ENCODE assay signal across 12 mouse cellular contexts in genomic region chr7:68318006-68318788, GRCm38 (mm10). TPM values are rescaled to one million over a fixed set of nuclear protein-coding genes. Genes with fewer than 3 reads are reported as not detected.
A peak's percentile ranks its signal among the peaks of the same experiment; 100 is the strongest.
DNase-seq lines count a peak whose midpoint lies in the region; ATAC-seq lines count a peak whose summit lies in the region.
"Had no signal": no experiment of that assay in that cellular context is flagged by ENCODE, and none has a peak within 500 bp of the region (broad histone marks: within the 10 kb centered on the region; RNA-seq: fewer than 3 reads in every experiment).

No protein-coding gene starts in this region.

- intact Hi-C loops in left cerebral cortex, postnatal 4 days (cut with DNase I), result no loop called here

- peak; percentile 62 for ATAC-seq in frontal cortex, adult (ENCODE audit: low TSS enrichment)

- no peak for DNase-seq in frontal cortex, postnatal 25 days (ENCODE audit: low spot score in 2 of 2)
- DNase-seq in left cerebral cortex, postnatal 4 days, result peak; percentile 80
- no peak for DNase-seq in left cerebral cortex, adult 11 months (ENCODE audit: low spot score)
- peak; percentile 86 to 89 for DNase-seq in cerebellum, postnatal 14 days
- peak; percentile 64 to 70 for DNase-seq in layer of hippocampus, postnatal 14 days (ENCODE audit: low spot score in 2 of 2)
- DNase-seq in B cell, adult 2 months, result no peak
- no peak for DNase-seq in urinary bladder, postnatal 25 days (ENCODE audit: low spot score)
- DNase-seq: liver, embryonic 13.5 days; lung, postnatal 4 days had no signal

RNA-seq across cellular contexts. Expression of gene Fam169b, which starts 44.6 kb away (rescaled TPM):
- total RNA-seq in left cerebral cortex, postnatal 4 days (2021), result under 1 TPM; 0.12 to 0.22 TPM
- total RNA-seq in layer of hippocampus, postnatal 14 days (2021), result under 1 TPM; 0.31 to 0.67 TPM

RNA-seq across cellular contexts. Expression of gene Pgpep1l, which starts 54.2 kb away (rescaled TPM):
- total RNA-seq in left cerebral cortex, postnatal 4 days (2021), result not detected
- total RNA-seq in layer of hippocampus, postnatal 14 days (2021), result 1 to 10 TPM; 1.4 to 1.7 TPM
- total RNA-seq: hematopoietic stem cell, adult 5-6 weeks; monocyte, adult 5-6 weeks had no signal

Comparison
In these comparisons a context has a peak if more than half of its experiments do, and no peak if none do; other contexts are left out.
1. DNase-seq: peak in left cerebral cortex, postnatal 4 days (single experiment), cerebellum, postnatal 14 days (2 of 2) and layer of hippocampus, postnatal 14 days (2 of 2); none in frontal cortex, postnatal 25 days (0 of 2), left cerebral cortex, adult 11 months (single experiment), B cell, adult 2 months (0 of 2) and urinary bladder, postnatal 25 days (single experiment).